Mouse (Mus musculus) kidney, postnatal 0 days (tissue): ENCODE results near the gene Sv2a. TPM values are rescaled to one million over a fixed set of nuclear protein-coding genes. Genes with fewer than 3 reads are reported as not detected.

Experiments
- ATAC-seq: fragments of 200-750 bp; cut with Nextera tagmentation; replicated peaks from 2 replicates; pipeline ENCODE4 v1.8.0; 2017; ENCODE audit warnings: low read depth, moderate number of reproducible peaks, moderate TSS enrichment, moderate library complexity; ENCODE audit not compliant: low FRiP score
- DNase-seq: peaks from one replicate; pipeline ENCODE4 v3.0.0-alpha.2; 2016; ENCODE audit warnings: low spot score
- H3K27ac ChIP-seq: fragments of 300-500 bp; sonication (generic); 2 replicates; pipeline ENCODE4 v1.5.1; 2014; ENCODE audit warnings: mild to moderate bottlenecking
- H3K27me3 ChIP-seq: fragments of 300-500 bp; sonication (generic); 2 replicates; pipeline ENCODE4 v1.6.1; 2014; ENCODE audit warnings: low read length, mixed read lengths; ENCODE audit not compliant: insufficient read depth
- H3K36me3 ChIP-seq: fragments of 300-500 bp; sonication (generic); 2 replicates; pipeline ENCODE4 v1.6.1; 2014; ENCODE audit warnings: low read length, mixed read lengths; ENCODE audit not compliant: insufficient read depth
- H3K4me1 ChIP-seq: fragments of 300-500 bp; sonication (generic); replicated peaks from 2 replicates; pipeline ENCODE4 v1.6.1; 2014; ENCODE audit warnings: antibody characterized with exemption, low read length, mixed read lengths; ENCODE audit not compliant: insufficient read depth
- H3K4me2 ChIP-seq: fragments of 300-500 bp; sonication (generic); 2 replicates; pipeline ENCODE4 v1.6.1; 2014; ENCODE audit warnings: mild to moderate bottlenecking, low read length, moderate library complexity, mixed read lengths
- H3K4me3 ChIP-seq: fragments of 300-500 bp; sonication (generic); replicated peaks from 2 replicates; pipeline ENCODE4 v1.5.1; 2014; ENCODE audit warnings: low read depth, low read length
- H3K9ac ChIP-seq: fragments of 300-500 bp; sonication (generic); 2 replicates; pipeline ENCODE4 v1.6.1; 2014; ENCODE audit warnings: low read depth, low read length
- H3K9me3 ChIP-seq: fragments of 300-500 bp; sonication (generic); replicated peaks from 2 replicates; pipeline ENCODE4 v1.6.1; 2016; ENCODE audit warnings: low read length, inconsistent platforms, mixed read lengths
- CTCF ChIP-seq: IDR thresholded peaks from 2 replicates; pipeline ENCODE4 v1.5.1; 2016; ENCODE audit warnings: antibody characterized with exemption, low read depth, mild to moderate bottlenecking, moderate library complexity
- WGBS: fragments of 180-500 bp; shearing (Covaris S2); extraction: QIAGEN DNeasy Blood & Tissue Kit; methylation state at CpG from one replicate; pipeline ENCODE4 v1.1.7; 2014; 5-methylcytosine and 5-hydroxymethylcytosine counted together
- polyA plus RNA-seq: library from polyadenylated mRNA; unstranded; fragments of >200 nt; fragmentation: Nextera tagmentation; extraction: Ambion mirVana; gene quantifications from 2 replicates; pipeline ENCODE4 v1.2.1, GENCODE M21; 2015

Gene Sv2a
- polyA plus RNA-seq, 1 experiment from 2014 or later: 12.2 TPM

DNA sequence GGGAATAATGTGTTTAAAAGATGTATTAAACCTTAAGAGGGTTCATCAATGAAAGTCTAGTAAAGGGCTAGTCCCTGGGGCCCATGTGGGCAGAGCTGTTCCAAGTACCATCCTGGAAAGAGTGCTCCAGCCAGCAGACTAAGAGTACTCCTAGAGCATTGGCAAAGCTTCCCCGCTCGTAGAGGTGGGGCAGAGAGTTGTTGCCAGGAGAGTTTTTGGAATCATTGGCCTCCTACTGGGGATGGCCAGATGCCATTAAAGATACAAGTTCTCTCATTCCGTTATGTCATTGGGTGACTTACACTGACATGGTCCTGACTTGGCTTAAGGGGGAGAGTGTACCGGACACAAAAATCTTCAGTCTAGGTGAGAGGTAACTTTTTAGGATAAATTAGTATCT, 1.4 kb upstream of the Sv2a start:
- ATAC-seq: no peak
- Histone ChIP-seq H3K4me3 (no peak overlapping the region), H3K27ac (no peak overlapping the region), H3K9me3 (no peaks in the 10 kb centered on the region), H3K27me3 (no peaks in the 10 kb centered on the region), H3K4me1 (peaks cover 15% of the 10 kb centered on the region; the same call in 1 of the 2 replicates), H3K4me2 (no peak overlapping the region), H3K36me3 (peaks cover 31% of the 10 kb centered on the region), H3K9ac (no peak overlapping the region)
- no peak for TF ChIP-seq CTCF
- no peak for DNase-seq
- WGBS: 59% methylated on average over 4 of the region's 4 CpGs

DNA sequence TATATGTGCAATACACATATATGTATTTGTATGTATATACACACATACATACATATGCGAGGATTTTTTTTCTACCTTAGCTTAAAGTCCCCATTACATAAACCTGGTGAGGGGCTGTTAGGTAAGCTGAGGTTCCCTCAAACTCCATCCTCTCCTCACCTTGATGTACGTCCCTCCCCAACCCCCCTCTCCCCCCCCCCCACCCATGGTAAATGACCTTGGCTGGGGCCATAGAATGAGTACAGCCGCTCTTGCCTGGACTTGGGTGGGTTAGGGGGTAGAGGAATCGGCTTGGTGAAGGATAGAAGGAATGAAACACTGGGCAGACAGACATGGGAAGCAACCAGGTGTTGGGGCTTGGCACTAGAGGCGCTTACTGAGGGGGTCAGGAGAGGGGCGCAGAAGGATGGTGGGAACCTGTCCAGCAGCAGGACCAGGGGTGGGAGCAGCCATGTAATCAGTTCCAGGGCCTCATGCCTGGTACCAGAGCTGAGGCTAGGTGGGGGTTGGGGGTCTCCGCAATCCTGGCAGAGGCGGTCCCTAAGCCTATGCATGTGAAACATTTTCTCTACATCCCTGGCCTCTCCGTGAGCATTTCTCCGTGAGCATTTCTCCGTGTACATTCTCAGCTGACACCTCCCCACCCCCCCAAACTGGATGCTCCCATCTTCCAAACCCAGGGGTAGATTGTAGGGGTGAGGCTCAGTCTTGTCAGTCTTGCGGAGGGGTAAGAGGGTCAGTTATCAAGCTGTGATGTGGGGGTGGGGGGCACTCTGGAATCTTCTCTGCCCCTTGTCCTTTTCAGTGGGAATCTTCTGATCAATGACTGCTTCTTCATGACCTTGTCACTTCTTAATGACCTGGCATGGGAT, 795 bp downstream of the Sv2a start:
- H3K4me2 ChIP-seq: peak overlapping the region; percentile 82
- WGBS: 37% methylated on average over 12 of the region's 12 CpGs
- peaks cover 12% of the 10 kb centered on the region for H3K36me3 ChIP-seq
- TF ChIP-seq CTCF: no peak
- H3K4me3 ChIP-seq: peak overlapping the region; percentile 56
- no peak for DNase-seq
- no peaks in the 10 kb centered on the region for H3K27me3 ChIP-seq
- peaks cover 15% of the 10 kb centered on the region; the same call in 1 of the 2 replicates for H3K4me1 ChIP-seq
- H3K27ac ChIP-seq: peak overlapping the region; percentile 15; the same call in 1 of the 2 replicates
- peak; percentile 30; the same call in 1 of the 2 replicates for ATAC-seq
- no peaks in the 10 kb centered on the region for H3K9me3 ChIP-seq
- H3K9ac ChIP-seq: peak overlapping the region; percentile 42

DNA sequence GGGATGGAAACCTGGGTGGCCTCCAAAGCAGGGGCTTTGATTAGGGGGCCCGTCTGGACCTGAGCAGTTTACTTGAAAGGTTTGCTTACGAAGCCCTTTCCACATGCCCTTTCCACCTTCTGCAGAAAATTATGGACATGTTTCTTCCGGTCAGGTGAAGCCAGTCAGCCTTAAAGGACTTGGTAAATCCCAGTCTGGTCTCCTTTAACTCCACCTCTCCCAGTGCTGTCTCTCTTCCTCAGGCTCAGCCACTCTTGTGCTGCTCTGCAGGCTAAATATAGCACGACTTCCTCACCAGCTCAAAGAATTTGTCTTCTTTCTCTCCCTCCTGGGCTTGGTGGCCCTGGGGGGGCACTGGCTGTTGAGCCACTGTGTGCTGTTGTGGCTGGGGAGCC, 1.4 kb downstream of the Sv2a start:
- H3K9ac ChIP-seq: no peak overlapping the region
- DNase-seq (peak; percentile 41), ATAC-seq (no peak)
- no peaks in the 10 kb centered on the region for H3K9me3 ChIP-seq
- H3K27ac ChIP-seq: peak overlapping the region; percentile 15; the same call in 1 of the 2 replicates
- peak overlapping the region; percentile 82 for H3K4me2 ChIP-seq
- TF ChIP-seq CTCF: no peak
- peaks cover 15% of the 10 kb centered on the region; the same call in 1 of the 2 replicates for H3K4me1 ChIP-seq
- H3K4me3 ChIP-seq: no peak overlapping the region
- 12% methylated on average over 4 of the region's 4 CpGs for WGBS
- H3K27me3 ChIP-seq: no peaks in the 10 kb centered on the region
- H3K36me3 ChIP-seq: peaks cover 9% of the 10 kb centered on the region

DNA sequence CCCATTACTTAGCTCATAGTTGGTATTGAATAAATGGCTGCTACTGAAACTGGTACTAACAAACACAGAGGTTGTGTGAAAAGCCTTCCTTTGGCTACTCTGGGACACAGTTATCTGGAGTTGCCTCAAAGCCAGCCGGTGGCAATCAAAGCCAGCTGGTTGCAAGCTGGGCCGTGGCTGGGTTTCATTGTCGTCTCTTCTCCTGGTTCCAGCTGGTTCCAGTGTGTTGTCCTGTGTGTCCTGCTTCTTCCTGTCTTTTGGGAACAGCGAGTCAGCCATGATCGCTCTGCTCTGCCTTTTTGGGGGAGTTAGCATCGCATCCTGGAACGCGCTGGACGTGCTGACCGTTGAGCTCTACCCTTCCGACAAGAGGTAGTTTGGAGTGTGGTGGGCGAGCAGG, 12.0 kb downstream of the Sv2a start:
- H3K4me3 ChIP-seq: no peak overlapping the region
- H3K27me3 ChIP-seq: no peaks in the 10 kb centered on the region
- no peak for ATAC-seq
- H3K9me3 ChIP-seq: no peaks in the 10 kb centered on the region
- H3K4me2 ChIP-seq: no peak overlapping the region
- H3K27ac ChIP-seq: no peak overlapping the region
- H3K9ac ChIP-seq: no peak overlapping the region
- H3K4me1 ChIP-seq: peaks cover 12% of the 10 kb centered on the region
- no peak for TF ChIP-seq CTCF
- H3K36me3 ChIP-seq: no peaks in the 10 kb centered on the region
- DNase-seq: no peak
- WGBS: 67% methylated on average over 12 of the region's 12 CpGs

DNA sequence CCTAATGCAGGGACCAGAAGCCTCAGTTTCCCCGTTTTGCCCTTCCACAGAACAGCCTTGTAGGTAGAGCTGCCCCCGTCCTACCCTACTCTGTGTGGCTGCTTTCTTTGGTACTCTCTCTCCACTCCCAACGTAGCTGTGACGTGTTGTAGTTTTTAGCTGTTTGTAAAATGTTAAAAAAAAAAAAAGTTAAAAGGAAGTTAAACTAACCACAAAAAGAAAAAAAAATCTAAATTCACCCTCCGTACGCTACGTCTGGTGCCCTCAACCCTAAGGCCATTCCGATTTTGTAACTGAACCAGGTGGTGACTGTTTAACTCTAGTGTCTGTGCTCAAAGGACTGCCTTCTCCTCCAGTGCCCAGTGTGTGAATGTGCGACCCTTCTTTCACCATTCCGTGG, 14.0 kb downstream of the Sv2a start:
- H3K9ac ChIP-seq: no peak overlapping the region
- H3K4me1 ChIP-seq: peaks cover 12% of the 10 kb centered on the region
- TF ChIP-seq CTCF: no peak
- no peak overlapping the region for H3K27ac ChIP-seq
- no peak for ATAC-seq
- H3K9me3 ChIP-seq: no peaks in the 10 kb centered on the region
- 87% methylated on average over 10 of the region's 10 CpGs for WGBS
- no peak for DNase-seq
- H3K27me3 ChIP-seq: no peaks in the 10 kb centered on the region
- H3K36me3 ChIP-seq: no peaks in the 10 kb centered on the region
- no peak overlapping the region for H3K4me2 ChIP-seq
- H3K4me3 ChIP-seq: no peak overlapping the region

DNA sequence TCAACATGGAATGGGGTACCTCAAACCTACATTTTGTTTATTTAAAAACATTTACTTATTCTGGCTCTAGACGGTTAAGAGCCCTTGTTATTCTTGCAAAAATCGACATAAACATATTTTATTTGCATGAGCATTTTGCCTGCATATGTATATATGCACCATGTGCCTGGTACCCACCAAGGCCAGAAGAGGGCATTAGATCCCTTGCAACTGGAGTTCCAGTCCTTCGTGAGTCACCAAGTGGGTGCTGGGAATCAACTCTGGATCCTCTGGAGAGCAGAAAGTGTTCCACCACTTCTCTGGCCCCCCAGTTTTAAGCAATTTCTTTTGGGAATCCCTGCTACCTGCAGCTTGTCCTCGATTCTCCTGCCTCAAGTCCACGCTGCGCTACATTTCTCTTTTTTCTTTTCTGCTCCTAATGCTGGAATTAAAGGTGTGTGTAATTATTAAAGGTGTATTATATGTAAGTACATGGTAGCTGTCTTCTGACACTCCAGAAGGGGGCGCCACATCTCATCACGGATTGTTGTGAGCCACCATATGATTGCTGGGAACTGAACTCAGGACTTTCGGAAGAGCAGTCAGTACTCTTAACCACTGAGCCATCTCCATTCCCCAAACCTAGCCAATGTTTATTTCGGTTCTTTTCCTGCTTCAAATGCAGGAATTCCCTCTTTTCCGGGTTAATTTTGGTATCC, 14.8 kb downstream of the Sv2a start:
- Histone ChIP-seq H3K4me1 (peaks cover 12% of the 10 kb centered on the region), H3K4me3 (no peak overlapping the region), H3K9me3 (no peaks in the 10 kb centered on the region), H3K27me3 (no peaks in the 10 kb centered on the region), H3K36me3 (no peaks in the 10 kb centered on the region), H3K4me2 (no peak overlapping the region), H3K9ac (no peak overlapping the region), H3K27ac (no peak overlapping the region)
- ATAC-seq (no peak), DNase-seq (no peak)
- TF ChIP-seq CTCF: peak; percentile 29; the same call in 1 of the 2 replicates
- 93% methylated on average over 11 of the region's 11 CpGs for WGBS
